Mouse (Mus musculus) myocyte (in vitro differentiated cells): ENCODE results near the gene Tdo2. TPM values are rescaled to one million over a fixed set of nuclear protein-coding genes. Genes with fewer than 3 reads are reported as not detected.

Experiments
- H3K27me3 ChIP-seq: one replicate; pipeline ENCODE4 v1.6.1; 2011; ENCODE audit not compliant: control insufficient read depth, insufficient read depth, insufficient read length
- H3K36me3 ChIP-seq: one replicate; pipeline ENCODE4 v1.6.1; 2011; ENCODE audit not compliant: control insufficient read depth, insufficient read depth
- H3K4me2 ChIP-seq: one replicate; pipeline ENCODE4 v1.6.1; 2011; ENCODE audit warnings: low read depth, control low read depth
- H3K4me3 ChIP-seq: one replicate; pipeline ENCODE4 v1.5.1; 2011; ENCODE audit warnings: mild to moderate bottlenecking, control low read depth, moderate library complexity
- H3K79me2 ChIP-seq: one replicate; pipeline ENCODE4 v1.6.1; 2011; ENCODE audit not compliant: control insufficient read depth, insufficient read depth
- H3ac ChIP-seq: one replicate; pipeline ENCODE4 v1.6.1; 2011; ENCODE audit not compliant: control insufficient read depth, insufficient read length
- CEBPB ChIP-seq: IDR thresholded peaks from 2 replicates; pipeline ENCODE4 v1.6.1; 2011; ENCODE audit warnings: mild to moderate bottlenecking, moderate library complexity; ENCODE audit not compliant: poor library complexity, insufficient read depth, severe bottlenecking
- E2F4 ChIP-seq: IDR thresholded peaks from one replicate; pipeline ENCODE4 v1.6.1; 2011; ENCODE audit warnings: mild to moderate bottlenecking, control low read depth, moderate library complexity; ENCODE audit not compliant: insufficient read depth
- MAX ChIP-seq: IDR thresholded peaks from one replicate; pipeline ENCODE4 v1.6.1; 2011; ENCODE audit warnings: low read depth, mild to moderate bottlenecking, control low read depth
- MYOD1 ChIP-seq, 3 experiments: IDR thresholded peaks; one replicate each; pipeline ENCODE4 v1.6.1; 2011; ENCODE audit warnings: control low read depth in 2 of 3, low read depth in 2 of 3, mild to moderate bottlenecking in 2 of 3, moderate library complexity in 1 of 3; ENCODE audit not compliant: insufficient read length in 2 of 3, control insufficient read depth in 1 of 3
- MYOG ChIP-seq, 3 experiments: IDR thresholded peaks; one replicate each; pipeline ENCODE4 v1.6.1; 2011; ENCODE audit warnings: control low read depth in 2 of 3, low read depth in 2 of 3, mild to moderate bottlenecking in 2 of 3; ENCODE audit not compliant: insufficient read length in 2 of 3, control insufficient read depth in 1 of 3, insufficient read depth in 1 of 3
- POLR2A ChIP-seq: IDR thresholded peaks from one replicate; pipeline ENCODE4 v1.6.1; 2011; ENCODE audit warnings: low read depth, mild to moderate bottlenecking, control low read depth, moderate library complexity; ENCODE audit not compliant: insufficient read length
- POLR2AphosphoS2 ChIP-seq: IDR thresholded peaks from one replicate; pipeline ENCODE4 v1.6.1; 2011; ENCODE audit warnings: low read depth, control low read depth; ENCODE audit not compliant: insufficient read length
- REST ChIP-seq: IDR thresholded peaks from one replicate; pipeline ENCODE4 v1.6.1; 2011; ENCODE audit warnings: mild to moderate bottlenecking, control low read depth, moderate library complexity; ENCODE audit not compliant: insufficient read depth, insufficient read length
- SRF ChIP-seq: IDR thresholded peaks from one replicate; pipeline ENCODE4 v1.6.1; 2011; ENCODE audit warnings: low read depth; ENCODE audit not compliant: control insufficient read depth, insufficient read length
- TCF12 ChIP-seq: IDR thresholded peaks from one replicate; pipeline ENCODE4 v1.6.1; 2011; ENCODE audit warnings: mild to moderate bottlenecking, control low read depth; ENCODE audit not compliant: poor library complexity, insufficient read depth, severe bottlenecking
- TCF3 ChIP-seq: IDR thresholded peaks from one replicate; pipeline ENCODE4 v1.6.1; 2011; ENCODE audit warnings: low read depth, control low read depth; ENCODE audit not compliant: insufficient read length
- USF1 ChIP-seq: IDR thresholded peaks from one replicate; pipeline ENCODE4 v1.6.1; 2011; ENCODE audit warnings: low read depth, mild to moderate bottlenecking, control low read depth, moderate library complexity
- polyA plus RNA-seq: library from polyadenylated mRNA; unstranded; fragments of >200 nt; fragmentation: generic; extraction: Trizol; gene quantifications from one replicate; pipeline ENCODE4 v1.2.1, GENCODE M21; 2012; ENCODE audit warnings: missing spikeins

The Tdo2 gene
- polyA plus RNA-seq, 1 experiment = not detected

DNA sequence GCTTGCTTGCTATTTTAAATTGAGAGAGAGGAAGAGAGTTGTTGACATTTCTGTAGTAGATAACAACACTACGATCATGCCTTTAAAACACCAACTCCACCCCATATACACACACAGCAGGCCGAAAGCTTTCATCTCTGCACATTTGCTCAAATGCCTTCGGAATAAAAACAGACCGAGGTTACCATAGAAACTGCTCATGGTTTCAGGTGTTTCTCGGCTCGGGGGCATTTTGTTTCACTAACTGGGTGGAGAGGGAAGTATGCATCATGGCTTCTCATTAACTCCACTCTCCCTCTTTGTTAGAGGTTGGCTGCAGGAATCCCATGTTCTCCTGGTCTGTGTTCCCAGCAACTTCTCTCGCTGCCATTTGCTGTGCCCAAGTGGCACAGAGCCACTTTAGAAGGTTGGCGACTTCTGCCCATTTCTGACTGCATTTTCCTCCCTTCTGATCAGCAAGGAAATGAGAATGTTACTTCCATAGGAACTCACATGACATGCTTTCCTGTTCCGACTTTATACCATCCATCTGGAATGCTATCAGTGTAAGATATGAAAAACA, 49.2 kb downstream of the Tdo2 start:
- H3K4me2 ChIP-seq = no peak overlapping the region
- no peak for TF ChIP-seq POLR2A
- no peak for TF ChIP-seq REST
- TF ChIP-seq MYOD1 (IDR thresholded peaks at IDR 0.05; ENCODE audit: control insufficient read depth in 1 of 3, insufficient read length in 2 of 3, low read depth in 2 of 3) = no peak
- TF ChIP-seq USF1 = no peak
- no peak for TF ChIP-seq CEBPB
- H3ac ChIP-seq = no peak overlapping the region
- no peaks in the 10 kb centered on the region for H3K36me3 ChIP-seq
- no peaks in the 10 kb centered on the region for H3K79me2 ChIP-seq
- no peak overlapping the region for H3K4me3 ChIP-seq
- H3K27me3 ChIP-seq = no peaks in the 10 kb centered on the region

DNA sequence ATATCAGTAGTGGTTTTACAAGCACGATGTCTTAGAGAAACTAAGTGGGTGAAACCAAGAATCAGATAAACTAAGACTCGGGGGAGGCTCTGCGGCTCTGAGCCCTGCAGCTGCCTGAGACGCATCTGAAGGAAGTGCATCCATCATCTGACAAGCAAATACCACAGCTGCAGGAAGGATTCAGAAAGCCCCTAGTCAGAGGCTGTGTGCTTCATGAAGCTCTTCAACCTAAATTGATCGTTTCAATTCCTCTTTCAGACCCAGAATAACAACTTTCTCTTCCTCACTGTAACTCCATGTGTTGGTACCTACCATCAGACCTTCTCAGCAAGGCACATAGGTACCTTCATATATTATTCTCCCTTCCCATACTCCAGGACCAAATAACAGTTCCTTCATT, 50.1 kb downstream of the Tdo2 start:
- no peak for TF ChIP-seq SRF
- TF ChIP-seq E2F4 = no peak
- TF ChIP-seq MYOG (IDR thresholded peaks at IDR 0.05; ENCODE audit: control insufficient read depth in 1 of 3, insufficient read depth in 1 of 3, insufficient read length in 2 of 3, low read depth in 2 of 3) = no peak
- no peak for TF ChIP-seq REST
- TF ChIP-seq POLR2AphosphoS2 = no peak
- no peak for TF ChIP-seq TCF3
- TF ChIP-seq MYOD1 (IDR thresholded peaks at IDR 0.05; ENCODE audit: control insufficient read depth in 1 of 3, insufficient read length in 2 of 3, low read depth in 2 of 3) = no peak
- TF ChIP-seq TCF12 = no peak
- no peak for TF ChIP-seq MAX
- TF ChIP-seq CEBPB = no peak
- no peak for TF ChIP-seq POLR2A
- no peak for TF ChIP-seq USF1
- no peaks in the 10 kb centered on the region for H3K36me3 ChIP-seq

GRCm38 (mm10) chr3:81924931-81925330, 51.1 kb downstream of the Tdo2 start:
- H3K36me3 ChIP-seq = no peaks in the 10 kb centered on the region
- H3K27me3 ChIP-seq = no peaks in the 10 kb centered on the region
- no peak overlapping the region for H3ac ChIP-seq
- no peak overlapping the region for H3K4me3 ChIP-seq
- H3K4me2 ChIP-seq = no peak overlapping the region
- TF ChIP-seq USF1 = no peak
- no peak for TF ChIP-seq MYOD1 (IDR thresholded peaks at IDR 0.05; ENCODE audit: control insufficient read depth in 1 of 3, insufficient read length in 2 of 3, low read depth in 2 of 3)
- TF ChIP-seq POLR2AphosphoS2 = no peak
- TF ChIP-seq SRF = no peak
- no peak for TF ChIP-seq CEBPB
- no peak for TF ChIP-seq REST
- no peak for TF ChIP-seq MAX
- TF ChIP-seq E2F4 = no peak
- no peak for TF ChIP-seq POLR2A
- TF ChIP-seq TCF3 = no peak
- no peak for TF ChIP-seq TCF12
- no peak for TF ChIP-seq MYOG (IDR thresholded peaks at IDR 0.05; ENCODE audit: control insufficient read depth in 1 of 3, insufficient read depth in 1 of 3, insufficient read length in 2 of 3, low read depth in 2 of 3)
- no peaks in the 10 kb centered on the region for H3K79me2 ChIP-seq

More for the DNA sequence above, 50.1 kb downstream of the Tdo2 start:
- no peaks in the 10 kb centered on the region for H3K79me2 ChIP-seq
- H3ac ChIP-seq = no peak overlapping the region
- no peak overlapping the region for H3K4me2 ChIP-seq
- no peak overlapping the region for H3K4me3 ChIP-seq
- no peaks in the 10 kb centered on the region for H3K27me3 ChIP-seq

DNA sequence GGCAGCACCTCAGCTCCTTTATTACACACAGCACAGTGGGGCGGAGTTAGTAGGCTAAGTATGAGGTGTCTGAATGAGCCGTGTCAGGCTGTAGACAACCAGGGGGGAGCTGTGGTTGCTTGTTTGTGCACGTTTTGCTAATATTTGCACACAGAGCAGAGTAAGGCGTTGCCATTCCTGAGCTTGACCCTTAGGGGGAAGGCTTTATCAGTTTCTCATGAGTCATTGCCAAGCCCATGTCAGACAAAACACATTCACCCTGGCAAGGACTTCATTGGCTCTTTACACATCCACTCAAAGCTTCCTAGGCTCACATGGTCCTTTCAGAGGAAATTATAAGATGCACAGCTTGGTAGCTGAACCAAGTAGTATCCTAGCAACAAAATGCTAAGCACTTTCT, 53.1 kb downstream of the Tdo2 start:
- Histone ChIP-seq H3K27me3 (no peaks in the 10 kb centered on the region), H3K4me2 (no peak overlapping the region), H3K4me3 (no peak overlapping the region), H3K79me2 (no peaks in the 10 kb centered on the region), H3ac (no peak overlapping the region), H3K36me3 (no peaks in the 10 kb centered on the region)
- TF ChIP-seq USF1 (no peak), POLR2AphosphoS2 (no peak), REST (no peak), MAX (no peak), TCF3 (no peak), TCF12 (no peak), CEBPB (no peak), MYOG (IDR thresholded peaks at IDR 0.05; ENCODE audit: control insufficient read depth in 1 of 3, insufficient read depth in 1 of 3, insufficient read length in 2 of 3, low read depth in 2 of 3) (no peak), SRF (no peak), POLR2A (no peak), E2F4 (no peak), MYOD1 (IDR thresholded peaks at IDR 0.05; ENCODE audit: control insufficient read depth in 1 of 3, insufficient read length in 2 of 3, low read depth in 2 of 3) (no peak)

DNA sequence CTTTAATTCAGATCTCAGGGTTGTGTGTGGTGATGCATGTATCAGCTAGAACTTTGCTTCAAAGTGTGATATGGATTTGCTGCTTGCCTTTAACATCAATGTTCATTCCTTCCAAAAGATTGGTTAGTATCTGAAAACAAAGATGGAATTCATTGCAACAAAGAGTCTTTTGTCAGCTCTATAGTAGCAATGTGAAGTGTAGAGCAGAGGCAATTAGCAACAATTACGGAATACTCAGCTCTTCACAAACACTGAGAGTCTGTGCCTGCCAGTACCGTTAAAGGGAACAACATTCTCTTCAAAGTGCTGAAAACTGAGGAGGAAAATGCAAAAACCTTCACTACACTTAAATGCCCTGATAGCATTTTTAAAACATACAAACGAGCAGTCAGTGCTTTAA, 56.3 kb downstream of the Tdo2 start:
- TF ChIP-seq TCF3 (no peak), E2F4 (no peak), USF1 (no peak), CEBPB (no peak), POLR2AphosphoS2 (no peak), MAX (no peak), REST (no peak), MYOG (IDR thresholded peaks at IDR 0.05; ENCODE audit: control insufficient read depth in 1 of 3, insufficient read depth in 1 of 3, insufficient read length in 2 of 3, low read depth in 2 of 3) (no peak), SRF (no peak), POLR2A (no peak), MYOD1 (IDR thresholded peaks at IDR 0.05; ENCODE audit: control insufficient read depth in 1 of 3, insufficient read length in 2 of 3, low read depth in 2 of 3) (no peak), TCF12 (no peak)
- Histone ChIP-seq H3K36me3 (no peaks in the 10 kb centered on the region), H3K4me3 (no peak overlapping the region), H3K79me2 (no peaks in the 10 kb centered on the region), H3ac (no peak overlapping the region), H3K27me3 (no peaks in the 10 kb centered on the region), H3K4me2 (no peak overlapping the region)
